Mouse (Mus musculus) liver, adult (tissue): ENCODE measurements around the gene Cmas.

ENCODE experiments used
- GATA4 ChIP-seq: IDR thresholded peaks from 2 replicates; pipeline ENCODE4 v1.6.1; 2014; ENCODE audit warnings: mild to moderate bottlenecking, low read length; ENCODE audit not compliant: insufficient replicate concordance

Cmas gene

DNA sequence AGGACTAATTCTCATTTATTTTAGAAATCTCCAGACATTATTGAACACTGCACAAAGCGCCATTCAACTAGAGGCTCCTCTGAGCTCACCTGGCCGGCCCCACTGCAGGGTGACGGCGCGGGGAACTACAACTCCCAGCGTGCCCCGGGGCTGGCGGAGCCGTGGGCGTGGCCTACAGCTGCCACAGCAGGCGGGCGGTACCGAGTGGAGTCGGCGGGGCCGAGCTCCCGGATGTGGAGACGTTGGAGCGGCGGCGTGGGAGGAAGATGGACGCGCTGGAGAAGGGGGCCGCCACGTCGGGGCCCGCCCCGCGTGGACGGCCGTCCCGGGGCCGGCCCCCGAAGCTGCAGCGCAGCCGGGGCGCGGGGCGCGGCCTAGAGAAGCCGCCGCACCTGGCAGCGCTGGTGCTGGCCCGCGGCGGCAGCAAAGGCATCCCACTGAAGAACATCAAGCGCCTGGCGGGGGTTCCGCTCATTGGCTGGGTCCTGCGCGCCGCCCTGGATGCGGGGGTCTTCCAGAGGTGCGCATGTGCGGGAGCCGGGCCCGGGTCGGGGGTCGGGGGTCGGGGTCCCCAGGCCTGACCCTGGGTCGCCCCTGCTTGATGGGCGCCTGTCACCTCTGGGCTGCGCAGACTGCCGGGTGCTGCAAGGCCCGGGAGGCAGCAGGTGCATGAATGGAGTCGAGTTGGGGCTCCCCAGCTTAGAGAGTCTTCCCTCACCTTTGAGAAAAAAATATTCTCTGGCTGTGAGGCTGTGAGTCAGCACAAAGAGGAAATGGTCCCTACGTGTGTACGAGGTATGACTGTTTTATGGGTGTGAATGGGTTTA is at the start of gene Cmas:
Cmas (plus strand) TSS at position 180 of the 827 bp plus-strand sequence.
- no peak for TF ChIP-seq GATA4

GRCm38 (mm10) chr6:142706688-142707087 is 49.8 kb upstream of the Cmas start:
- TF ChIP-seq GATA4: no peak

DNA sequence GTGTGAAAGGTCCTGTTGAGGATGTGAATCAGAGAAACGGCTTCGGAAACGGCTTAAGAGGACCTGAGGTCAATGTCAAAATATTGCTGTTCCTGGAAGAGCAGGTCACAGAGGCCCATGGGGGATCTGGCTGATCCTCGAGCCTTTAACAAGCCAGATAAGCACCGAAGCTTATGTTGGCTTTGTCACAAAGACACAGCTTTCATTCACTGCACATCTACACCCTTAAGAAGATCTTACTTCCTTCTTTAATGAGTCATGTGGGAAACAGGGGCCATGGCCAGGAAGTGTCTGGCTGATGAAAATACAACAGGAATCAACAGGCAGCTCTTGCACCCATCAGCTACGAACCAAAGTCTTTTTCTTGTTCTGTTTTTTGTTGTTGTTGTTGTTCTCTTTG is 48.1 kb upstream of the Cmas start:
- peak; percentile 61; the same call in 1 of the 2 replicates for TF ChIP-seq GATA4

DNA sequence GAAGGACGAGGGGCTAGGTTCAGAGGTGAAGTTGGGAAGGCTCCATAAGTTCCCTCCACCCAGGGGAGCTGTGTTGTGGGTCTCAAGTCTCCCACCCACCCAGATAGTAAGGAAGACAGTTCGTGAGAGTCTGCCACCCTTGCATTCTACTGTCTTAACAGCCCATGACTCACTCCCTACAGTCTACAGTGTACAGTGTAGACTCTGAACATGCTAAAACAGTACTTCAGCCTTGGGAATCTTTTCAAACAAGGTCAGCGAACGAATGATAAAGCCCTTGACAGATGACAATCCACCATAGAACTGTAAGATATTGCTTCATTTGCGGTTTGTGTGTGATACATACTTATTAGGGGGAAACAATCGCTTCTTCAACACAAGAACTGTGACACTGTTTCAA is 45.8 kb upstream of the Cmas start:
- no peak for TF ChIP-seq GATA4

- TF ChIP-seq GATA4: no peak
Measured at GRCm38 (mm10) chr6:142711106-142711505, 45.4 kb upstream of the Cmas start.

DNA sequence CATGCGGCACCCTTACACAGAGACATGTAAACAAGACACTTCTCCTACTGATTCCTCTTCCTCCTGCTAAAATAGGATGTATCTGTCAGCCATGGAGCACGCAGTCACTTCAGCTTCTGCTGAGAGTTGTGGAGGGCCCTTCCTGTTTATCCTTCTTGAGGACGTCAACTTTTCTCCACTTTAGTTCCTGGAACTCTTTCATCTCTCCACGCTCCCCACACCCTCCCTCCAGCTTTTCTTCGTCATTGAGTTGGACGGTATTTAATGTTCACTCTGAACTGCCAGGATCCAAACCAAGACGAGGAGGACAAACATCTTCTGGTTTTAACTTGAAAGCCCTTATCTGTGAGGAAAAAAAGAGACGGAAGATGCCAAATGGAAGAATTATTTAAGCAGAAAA is 41.5 kb upstream of the Cmas start:
- no peak for TF ChIP-seq GATA4

DNA sequence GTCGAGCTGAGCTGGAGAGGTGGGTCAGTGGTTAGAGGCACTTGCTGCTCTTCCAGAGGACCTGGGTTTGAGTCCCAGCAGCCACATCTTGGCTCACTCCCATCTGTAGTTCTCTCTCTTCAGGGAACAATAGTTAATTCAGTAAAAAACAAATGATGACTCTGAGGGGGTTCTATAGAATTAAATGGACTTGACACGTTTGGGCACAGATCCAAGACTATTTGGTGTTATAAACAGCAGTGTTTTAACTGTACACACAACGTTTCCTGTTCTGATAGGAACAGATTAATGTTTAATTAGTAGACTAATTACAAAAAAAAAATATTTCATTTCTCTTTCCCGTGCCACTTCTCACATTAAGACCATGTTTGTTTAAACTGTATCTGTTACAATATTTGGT is 39.3 kb upstream of the Cmas start:
- TF ChIP-seq GATA4: no peak

- no peak for TF ChIP-seq GATA4
Measured at GRCm38 (mm10) chr6:142718167-142718566, 38.3 kb upstream of the Cmas start.

- TF ChIP-seq GATA4: no peak
Measured at GRCm38 (mm10) chr6:142720641-142721040, 35.8 kb upstream of the Cmas start.

GRCm38 (mm10) chr6:142721731-142722130 is 34.8 kb upstream of the Cmas start:
- TF ChIP-seq GATA4: no peak

DNA sequence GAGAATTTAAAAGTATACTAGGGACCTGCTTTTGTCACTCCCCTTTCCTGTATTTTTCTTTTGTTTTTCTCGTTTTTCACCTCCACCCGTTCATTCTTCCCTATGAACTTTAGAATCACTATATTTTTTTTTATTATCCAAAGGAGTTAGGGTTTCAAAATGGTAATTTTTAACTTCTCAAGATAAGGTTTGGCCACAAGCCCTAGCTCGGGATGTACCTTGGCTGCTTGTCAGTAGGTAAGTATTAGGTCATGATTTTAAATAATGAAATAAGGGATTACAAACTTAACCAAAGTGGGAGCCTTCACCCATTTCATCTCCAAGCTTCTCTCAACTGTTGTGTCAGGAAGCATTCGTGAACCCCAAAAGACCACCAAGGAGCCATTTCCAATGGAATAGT is 30.5 kb upstream of the Cmas start:
- peak; percentile 53; the same call in 1 of the 2 replicates for TF ChIP-seq GATA4

DNA sequence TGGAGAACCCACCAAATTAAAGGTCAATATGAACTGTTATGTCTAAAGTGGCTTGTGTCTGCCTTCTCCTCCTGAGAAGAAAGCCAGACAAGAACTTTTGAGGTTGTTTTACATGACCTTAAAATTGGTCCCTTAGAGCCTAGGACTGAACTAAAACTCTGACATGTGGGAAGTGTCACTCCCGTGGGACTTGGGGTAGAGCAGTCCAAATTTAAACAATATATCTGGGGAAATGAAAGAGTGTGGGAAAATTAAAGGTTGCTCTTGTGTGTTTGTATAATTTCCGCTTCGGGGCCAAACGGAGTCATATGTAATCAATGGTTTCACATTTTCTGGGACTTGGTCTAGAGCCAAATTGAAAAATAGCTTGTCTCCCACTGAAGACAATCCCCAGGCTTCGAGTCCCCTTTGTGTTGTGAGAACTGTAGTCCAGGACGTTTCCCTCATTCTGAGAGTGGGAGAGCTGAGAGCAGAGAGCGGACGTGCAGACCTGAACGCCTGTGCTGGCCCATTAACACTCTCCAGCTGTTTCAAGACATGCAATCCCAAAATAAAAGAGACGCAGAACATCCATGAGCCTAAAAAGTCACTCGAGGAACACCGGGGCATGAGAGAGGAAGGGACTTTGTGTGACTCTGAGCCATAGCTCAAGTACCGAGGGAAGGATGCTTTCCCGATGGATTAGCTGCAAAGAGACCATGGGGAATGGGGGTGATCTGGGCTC is 23.8 kb upstream of the Cmas start:
- no peak for TF ChIP-seq GATA4

GRCm38 (mm10) chr6:142735302-142736005 is 21.0 kb upstream of the Cmas start:
- no peak for TF ChIP-seq GATA4

- no peak for TF ChIP-seq GATA4
Measured at GRCm38 (mm10) chr6:142738225-142738624, 18.3 kb upstream of the Cmas start.

GRCm38 (mm10) chr6:142738637-142739036 is 17.8 kb upstream of the Cmas start:
- TF ChIP-seq GATA4: no peak

DNA sequence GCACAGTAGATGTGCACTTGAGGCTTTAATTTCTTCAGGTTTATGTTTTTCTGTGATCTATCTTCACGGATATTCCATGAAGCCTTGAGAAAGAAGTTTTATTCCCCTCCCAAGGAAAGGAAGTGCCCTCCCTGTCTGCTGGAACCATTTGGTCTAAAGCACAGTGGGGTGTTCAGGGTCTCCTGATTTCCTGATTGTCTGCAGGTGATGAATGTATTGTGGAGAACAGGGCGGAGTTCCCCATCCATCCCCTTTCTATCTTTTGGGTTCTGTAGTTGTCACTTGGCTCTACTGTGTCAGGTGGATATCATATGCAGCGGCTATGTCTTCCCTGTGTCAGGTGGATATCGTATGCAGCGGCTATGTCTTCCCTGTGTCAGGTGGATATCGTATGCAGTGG is 14.7 kb upstream of the Cmas start:
- no peak for TF ChIP-seq GATA4
